7 mouse cellular contexts compared by ENCODE assay signal in genomic region chr4:139602357-139603244, GRCm38 (mm10). TPM values are rescaled to one million over a fixed set of nuclear protein-coding genes. Genes with fewer than 3 reads are reported as not detected.
DNase-seq lines count a peak whose midpoint lies in the region; ATAC-seq and TF ChIP-seq lines count a peak whose summit lies in the region.

Gene Gm21969 (plus strand): TSS chr4:139603186.

- no peaks in the 10 kb centered on the region for H3K36me3 ChIP-seq in embryonic facial prominence, embryonic 11.5 days (replicated peaks; ENCODE audit: control insufficient read depth, insufficient read depth, low read depth, low read length)
- peaks cover 5% of the 10 kb centered on the region; the same call in 1 of the 2 replicates for H3K36me3 ChIP-seq in liver, embryonic 13.5 days

- 53% methylated on average over 14 of the region's 14 CpGs for WGBS in embryonic facial prominence, embryonic 11.5 days
- 33% methylated on average over 14 of the region's 14 CpGs for WGBS in liver, embryonic 13.5 days (ENCODE audit: insufficient replicate concordance)
- 62% methylated on average over 14 of the region's 14 CpGs for WGBS in olfactory bulb, adult 2 months

- no peak within 1 kb of the TSS for H3K4me2 ChIP-seq in embryonic facial prominence, embryonic 11.5 days (ENCODE audit: low read depth, low read length)
- H3K4me2 ChIP-seq in liver, embryonic 13.5 days: no peak within 1 kb of the TSS

- H3K4me1 ChIP-seq in embryonic facial prominence, embryonic 11.5 days (ENCODE audit: control insufficient read depth, insufficient read depth, low read length): peaks cover 7% of the 10 kb centered on the region
- peaks cover 49% of the 10 kb centered on the region for H3K4me1 ChIP-seq in liver, embryonic 13.5 days (replicated peaks)
- peaks cover 49% of the 10 kb centered on the region for H3K4me1 ChIP-seq in olfactory bulb, adult 2 months (ENCODE audit: control insufficient read depth, insufficient read depth, low read length)

- H3K9ac ChIP-seq in embryonic facial prominence, embryonic 11.5 days (replicated peaks; ENCODE audit: low read length): 0 out of 2 replicates have a peak within 1 kb of the TSS, but pooled peaks have one; percentile 19
- H3K9ac ChIP-seq in liver, embryonic 13.5 days: no peak within 1 kb of the TSS

- H3K9me3 ChIP-seq in embryonic facial prominence, embryonic 11.5 days (replicated peaks; ENCODE audit: control insufficient read depth, low read length): no peaks in the 10 kb centered on the region
- no peaks in the 10 kb centered on the region for H3K9me3 ChIP-seq in liver, embryonic 13.5 days (replicated peaks)

- ATAC-seq in embryonic facial prominence, embryonic 11.5 days (replicated peaks; ENCODE audit: insufficient number of reproducible peaks, low FRiP score, low TSS enrichment, low read depth): no peak
- no peak for ATAC-seq in liver, embryonic 13.5 days (ENCODE audit: low read depth)

- DNase-seq in right cerebral cortex, adult 2 months (ENCODE audit: low spot score in 2 of 2): peak; percentile 57 to 67
- DNase-seq in right cerebral cortex, postnatal 10 days (ENCODE audit: low spot score in 2 of 2): no peak
- DNase-seq in adipocyte (ENCODE audit: low spot score): peak; percentile 70
- DNase-seq in embryonic facial prominence, embryonic 11.5 days (ENCODE audit: low spot score): peak; percentile 68
- peak; percentile 89 for DNase-seq in induced T-regulatory cell, adult 2 months (ENCODE audit: low read depth)
- peak; percentile 30 for DNase-seq in liver, embryonic 13.5 days

- H3K4me3 ChIP-seq in embryonic facial prominence, embryonic 11.5 days (ENCODE audit: low read depth, low read length): no peak within 1 kb of the TSS
- H3K4me3 ChIP-seq in liver, embryonic 13.5 days (replicated peaks): no peak within 1 kb of the TSS
- no peak within 1 kb of the TSS for H3K4me3 ChIP-seq in olfactory bulb, adult 2 months (ENCODE audit: insufficient read depth, low read depth, low read length)

- no peak for TF ChIP-seq CTCF in olfactory bulb, adult 2 months (IDR thresholded peaks at IDR 0.05; ENCODE audit: insufficient read depth, low read depth, low read length)

- H3K27ac ChIP-seq in embryonic facial prominence, embryonic 11.5 days (replicated peaks; ENCODE audit: low read depth, low read length): peak within 1 kb of the TSS; percentile 61; the same call in 1 of the 2 replicates
- peak within 1 kb of the TSS; percentile 43 for H3K27ac ChIP-seq in liver, embryonic 13.5 days
- peak within 1 kb of the TSS; percentile 69 for H3K27ac ChIP-seq in olfactory bulb, adult 2 months (ENCODE audit: insufficient read depth, low read depth, low read length)

- no peak for TF ChIP-seq POLR2A in olfactory bulb, adult 2 months (IDR thresholded peaks at IDR 0.05; ENCODE audit: insufficient read depth, low read depth, low read length)

- H3K27me3 ChIP-seq in embryonic facial prominence, embryonic 11.5 days (ENCODE audit: control insufficient read depth, insufficient read depth, low read length): no peaks in the 10 kb centered on the region
- peaks cover 16% of the 10 kb centered on the region; the same call in 1 of the 2 replicates for H3K27me3 ChIP-seq in liver, embryonic 13.5 days

RNA-seq across cellular contexts. Expression of gene Gm21969, which starts in this region (rescaled TPM):
- not detected in 2 replicates for polyA plus RNA-seq in embryonic facial prominence, embryonic 11.5 days (2014; fragmentation: Nextera tagmentation; extraction: Ambion mirVana)
- polyA plus RNA-seq in liver, embryonic 13.5 days (2015; fragmentation: Nextera tagmentation; extraction: Ambion mirVana): not detected in 2 replicates
- not detected in 2 replicates for polyA plus RNA-seq in olfactory bulb, adult 2 months (2012; ENCODE audit: insufficient read depth, insufficient read length, low replicate concordance, missing spikeins)

Comparison
In these comparisons a context has a peak if more than half of its experiments do, and no peak if none do; other contexts are left out.
1. DNase-seq: peak in right cerebral cortex, adult 2 months (2 of 2), adipocyte (single experiment) and induced T-regulatory cell, adult 2 months (single experiment); none in right cerebral cortex, postnatal 10 days (0 of 2).
2. Peak in DNase-seq, H3K27ac ChIP-seq and H3K9ac ChIP-seq in embryonic facial prominence, embryonic 11.5 days; RNA of the gene not detected or under 1 TPM.
3. Peak in DNase-seq and H3K27ac ChIP-seq in liver, embryonic 13.5 days; RNA of the gene not detected or under 1 TPM.
4. Peak in every context shown above with its lines, with median percentiles within 50 percentile points of each other: H3K27ac ChIP-seq.